Mouse (Mus musculus) liver, embryonic 16.5 days (tissue): Measurements from ENCODE around the gene Cnnm2. TPM values are rescaled to one million over a fixed set of nuclear protein-coding genes. Genes with fewer than 3 reads are reported as not detected.

ENCODE experiments used
- ATAC-seq: fragments of 200-750 bp; cut with Nextera tagmentation; 2 replicates; pipeline ENCODE4 v1.8.0; 2017; ENCODE audit warnings: low read depth, mild to moderate bottlenecking, moderate number of reproducible peaks, moderate library complexity
- H3K27ac ChIP-seq: fragments of 300-500 bp; sonication (generic); 2 replicates; pipeline ENCODE4 v1.5.1; 2014; ENCODE audit warnings: mild to moderate bottlenecking, low read length
- H3K27me3 ChIP-seq: fragments of 300-500 bp; sonication (generic); 2 replicates; pipeline ENCODE4 v1.6.1; 2014; ENCODE audit warnings: low read depth, low read length, mixed read lengths; ENCODE audit not compliant: control insufficient read depth, insufficient read depth
- H3K36me3 ChIP-seq: fragments of 300-500 bp; sonication (generic); 2 replicates; pipeline ENCODE4 v1.6.1; 2014; ENCODE audit warnings: mild to moderate bottlenecking; ENCODE audit not compliant: control insufficient read depth, insufficient read depth
- H3K4me1 ChIP-seq: fragments of 300-500 bp; sonication (generic); 2 replicates; pipeline ENCODE4 v1.6.1; 2014; ENCODE audit warnings: low read depth, low read length, mixed read lengths; ENCODE audit not compliant: control insufficient read depth
- H3K4me2 ChIP-seq: fragments of 300-500 bp; sonication (generic); 2 replicates; pipeline ENCODE4 v1.6.1; 2014; ENCODE audit warnings: low read depth, low read length, mixed read lengths
- H3K4me3 ChIP-seq: fragments of 300-500 bp; sonication (generic); 2 replicates; pipeline ENCODE4 v1.5.1; 2014; ENCODE audit warnings: low read depth, mild to moderate bottlenecking, low read length
- H3K9ac ChIP-seq: fragments of 300-500 bp; sonication (generic); 2 replicates; pipeline ENCODE4 v1.6.1; 2014; ENCODE audit warnings: low read depth, low read length
- H3K9me3 ChIP-seq: fragments of 300-500 bp; sonication (generic); replicated peaks from 2 replicates; pipeline ENCODE4 v1.6.1; 2016; ENCODE audit warnings: low read length; ENCODE audit not compliant: control insufficient read depth
- WGBS: fragments of 180-500 bp; shearing (Covaris S2); extraction: QIAGEN DNeasy Blood & Tissue Kit; methylation state at CpG from one replicate; pipeline ENCODE4 v1.1.7; 2014; ENCODE audit not compliant: insufficient replicate concordance; 5-methylcytosine and 5-hydroxymethylcytosine counted together
- polyA plus RNA-seq: library from polyadenylated mRNA; unstranded; fragments of >200 nt; fragmentation: Nextera tagmentation; extraction: Ambion mirVana; gene quantifications from 2 replicates; pipeline ENCODE4 v1.2.1, GENCODE M21; 2015

Gene Cnnm2
- polyA plus RNA-seq, 1 experiment from 2014 or later = 1.4 TPM

DNA sequence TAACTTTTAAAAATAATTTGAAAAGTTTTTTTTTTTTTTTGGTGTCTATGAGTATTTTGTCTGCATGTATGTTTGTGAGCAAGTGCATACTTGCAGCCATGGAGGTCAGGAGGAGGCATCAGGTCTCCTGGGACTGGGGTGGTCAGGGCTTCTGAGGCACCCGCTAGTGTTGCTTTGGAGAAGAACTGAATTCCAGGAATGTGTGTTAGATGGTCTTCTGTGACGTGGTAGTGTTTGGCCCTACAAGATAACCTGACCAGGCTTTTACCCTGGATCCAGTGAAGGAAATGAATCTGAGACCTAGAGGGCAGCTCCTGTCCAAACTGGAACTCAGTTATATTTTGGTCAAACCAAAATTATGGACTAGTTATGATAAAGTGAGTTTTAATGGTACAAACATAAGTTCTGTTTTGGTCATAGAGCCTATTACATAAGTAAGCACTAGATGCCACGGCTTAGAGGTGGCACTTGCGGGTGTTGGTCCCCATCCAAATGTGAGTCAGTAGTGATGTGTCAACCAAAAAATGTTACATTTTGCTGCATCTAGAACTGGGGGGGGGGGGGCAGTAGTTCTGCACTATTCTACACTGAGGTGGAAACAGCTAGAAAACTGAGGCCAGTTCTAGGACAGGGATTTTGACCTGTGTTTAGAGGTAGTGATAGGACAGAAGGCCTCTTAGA lies 38.6 kb downstream of the Cnnm2 start:
- no peak for ATAC-seq
- 71% methylated on average over 4 of the region's 4 CpGs for WGBS
- Histone ChIP-seq H3K4me2 (no peak overlapping the region), H3K27ac (no peak overlapping the region), H3K9ac (no peak overlapping the region), H3K9me3 (no peaks in the 10 kb centered on the region), H3K4me3 (no peak overlapping the region), H3K4me1 (no peaks in the 10 kb centered on the region), H3K36me3 (no peaks in the 10 kb centered on the region), H3K27me3 (no peaks in the 10 kb centered on the region)

DNA sequence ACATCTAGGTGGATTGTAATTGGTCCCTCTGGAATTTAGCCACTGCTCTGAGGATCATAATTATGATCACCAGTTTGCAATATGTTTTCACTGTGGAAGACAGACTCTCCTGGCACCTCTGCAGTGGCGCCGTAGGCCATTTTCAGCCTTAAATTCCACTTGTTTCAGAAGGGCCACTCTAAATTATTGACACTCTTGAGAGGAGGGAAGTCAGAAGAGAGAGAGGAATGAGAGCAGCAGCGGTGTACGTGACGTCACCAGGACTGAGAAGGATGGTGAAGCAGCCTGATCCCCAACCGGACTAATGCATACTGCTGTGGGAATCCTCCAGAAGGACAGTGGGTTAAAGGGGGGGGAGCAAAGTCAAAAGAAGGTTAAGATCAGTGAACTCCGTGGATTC lies 40.1 kb downstream of the Cnnm2 start:
- no peak for ATAC-seq
- Histone ChIP-seq H3K4me2 (no peak overlapping the region), H3K36me3 (no peaks in the 10 kb centered on the region), H3K9ac (no peak overlapping the region), H3K27ac (no peak overlapping the region), H3K4me1 (peaks cover 4% of the 10 kb centered on the region; the same call in 1 of the 2 replicates), H3K4me3 (no peak overlapping the region), H3K27me3 (no peaks in the 10 kb centered on the region), H3K9me3 (no peaks in the 10 kb centered on the region)
- 84% methylated on average over 7 of the region's 7 CpGs for WGBS

DNA sequence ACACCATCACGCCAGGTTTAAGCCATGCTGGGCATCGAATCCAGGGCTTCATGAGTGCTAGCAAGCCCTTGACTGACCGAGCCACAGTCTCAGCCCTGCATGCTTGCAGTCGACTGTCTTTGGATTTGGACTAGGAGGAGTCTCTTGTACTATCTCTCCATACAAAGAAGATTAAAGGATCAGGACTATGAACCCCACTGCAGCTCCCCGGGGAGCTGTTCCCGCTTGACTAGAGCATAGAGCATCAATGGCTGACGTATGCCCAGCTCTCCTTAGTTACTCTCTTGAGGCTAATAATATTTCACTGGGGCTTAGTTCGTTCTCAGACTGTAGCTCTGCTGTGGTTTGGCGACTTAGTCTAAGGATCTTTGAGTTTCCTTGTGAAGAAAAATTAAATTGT lies 40.9 kb downstream of the Cnnm2 start:
- H3K36me3 ChIP-seq = no peaks in the 10 kb centered on the region
- H3K9me3 ChIP-seq = no peaks in the 10 kb centered on the region
- no peak overlapping the region for H3K27ac ChIP-seq
- WGBS = 73% methylated on average over 9 of the region's 9 CpGs
- ATAC-seq = no peak
- H3K9ac ChIP-seq = no peak overlapping the region
- no peak overlapping the region for H3K4me3 ChIP-seq
- peaks cover 4% of the 10 kb centered on the region; the same call in 1 of the 2 replicates for H3K4me1 ChIP-seq
- H3K27me3 ChIP-seq = no peaks in the 10 kb centered on the region
- H3K4me2 ChIP-seq = no peak overlapping the region

DNA sequence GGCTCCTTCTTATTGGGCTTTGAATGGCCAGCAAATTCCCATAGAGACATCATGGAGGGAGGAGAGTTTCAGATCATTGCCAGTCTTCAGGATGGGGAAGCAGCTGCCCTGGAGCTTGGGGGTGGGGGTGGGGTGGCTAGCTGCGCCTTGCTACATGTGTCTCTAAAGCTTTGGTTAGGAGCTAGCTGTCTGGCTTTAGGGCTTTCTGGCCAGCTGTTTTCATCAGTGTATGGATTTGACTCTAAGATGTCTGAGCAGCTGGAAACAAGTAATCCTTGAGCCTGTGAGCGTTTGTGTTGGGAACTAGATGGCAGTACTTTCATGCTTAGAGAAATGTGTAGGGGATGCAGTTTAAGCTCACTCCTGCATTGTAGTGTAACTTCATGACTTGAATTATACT lies 42.3 kb downstream of the Cnnm2 start:
- no peaks in the 10 kb centered on the region for H3K9me3 ChIP-seq
- H3K36me3 ChIP-seq = no peaks in the 10 kb centered on the region
- peaks cover 4% of the 10 kb centered on the region; the same call in 1 of the 2 replicates for H3K4me1 ChIP-seq
- no peak overlapping the region for H3K27ac ChIP-seq
- no peak overlapping the region for H3K4me2 ChIP-seq
- ATAC-seq = no peak
- no peak overlapping the region for H3K4me3 ChIP-seq
- no peak overlapping the region for H3K9ac ChIP-seq
- no peaks in the 10 kb centered on the region for H3K27me3 ChIP-seq
- 72% methylated on average over 2 of the region's 2 CpGs for WGBS

DNA sequence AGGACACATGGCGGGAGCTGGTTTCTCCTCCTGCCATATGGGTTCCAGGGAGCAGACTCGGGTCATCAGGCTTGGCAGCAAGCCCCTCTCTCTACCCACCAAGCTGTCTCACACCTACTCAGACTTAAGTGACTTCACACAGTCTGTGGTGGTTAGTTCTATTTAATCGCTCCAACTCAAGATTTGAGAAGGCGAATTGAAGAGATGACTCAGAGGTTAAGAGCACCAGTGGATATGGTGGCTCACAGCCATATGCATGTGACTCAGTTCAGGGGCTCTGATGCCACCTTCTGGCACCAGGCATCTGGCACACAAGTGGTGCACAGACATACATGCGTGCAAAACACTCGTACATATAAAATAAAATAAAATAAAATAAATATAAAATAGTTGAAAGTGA lies 43.4 kb downstream of the Cnnm2 start:
- Histone ChIP-seq H3K4me1 (peaks cover 4% of the 10 kb centered on the region; the same call in 1 of the 2 replicates), H3K4me2 (no peak overlapping the region), H3K9me3 (no peaks in the 10 kb centered on the region), H3K4me3 (no peak overlapping the region), H3K27me3 (no peaks in the 10 kb centered on the region), H3K9ac (no peak overlapping the region), H3K36me3 (no peaks in the 10 kb centered on the region), H3K27ac (no peak overlapping the region)
- no peak for ATAC-seq
- 74% methylated on average over 6 of the region's 6 CpGs for WGBS

DNA sequence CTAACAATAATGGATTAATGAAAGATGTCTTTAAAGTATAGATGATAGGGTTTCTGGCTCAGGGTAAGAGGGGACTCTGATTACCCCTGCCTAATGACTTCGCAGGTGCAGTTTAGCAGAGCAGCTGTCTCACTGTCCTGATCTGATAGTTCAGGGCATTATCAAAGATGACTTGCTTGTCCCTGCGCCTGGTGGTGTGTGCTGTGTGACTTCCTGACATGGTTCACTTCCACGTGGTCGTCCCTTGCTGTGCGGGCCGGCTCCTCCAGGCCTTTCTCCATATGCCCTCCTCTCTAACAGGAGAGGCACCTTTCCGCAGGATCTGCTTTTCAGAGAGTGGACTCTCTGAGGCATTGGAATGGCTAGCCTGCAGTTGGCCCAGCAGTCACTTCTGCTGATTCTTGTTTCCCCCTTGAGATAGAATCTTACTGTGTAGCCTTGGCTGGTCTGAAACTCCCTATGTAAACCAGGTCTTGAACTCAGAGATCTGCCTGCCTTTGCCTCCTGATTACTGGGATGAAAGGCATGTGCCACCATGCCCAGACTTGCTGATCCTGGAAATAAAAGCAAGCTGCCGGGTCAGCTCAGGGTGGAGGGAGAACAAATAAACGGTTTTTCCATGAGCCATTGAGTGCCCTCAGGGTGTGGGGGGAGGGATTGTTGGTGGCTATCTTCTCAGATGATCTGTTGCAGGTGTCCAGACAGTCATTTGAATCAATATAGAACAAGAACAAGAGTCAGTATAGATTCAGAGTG lies 44.7 kb downstream of the Cnnm2 start:
- no peaks in the 10 kb centered on the region for H3K27me3 ChIP-seq
- no peak overlapping the region for H3K27ac ChIP-seq
- no peak overlapping the region for H3K4me2 ChIP-seq
- peak; percentile 39; the same call in 1 of the 2 replicates for ATAC-seq
- no peak overlapping the region for H3K9ac ChIP-seq
- H3K9me3 ChIP-seq = no peaks in the 10 kb centered on the region
- peaks cover 4% of the 10 kb centered on the region; the same call in 1 of the 2 replicates for H3K4me1 ChIP-seq
- H3K36me3 ChIP-seq = no peaks in the 10 kb centered on the region
- WGBS = 39% methylated on average over 9 of the region's 9 CpGs
- no peak overlapping the region for H3K4me3 ChIP-seq

DNA sequence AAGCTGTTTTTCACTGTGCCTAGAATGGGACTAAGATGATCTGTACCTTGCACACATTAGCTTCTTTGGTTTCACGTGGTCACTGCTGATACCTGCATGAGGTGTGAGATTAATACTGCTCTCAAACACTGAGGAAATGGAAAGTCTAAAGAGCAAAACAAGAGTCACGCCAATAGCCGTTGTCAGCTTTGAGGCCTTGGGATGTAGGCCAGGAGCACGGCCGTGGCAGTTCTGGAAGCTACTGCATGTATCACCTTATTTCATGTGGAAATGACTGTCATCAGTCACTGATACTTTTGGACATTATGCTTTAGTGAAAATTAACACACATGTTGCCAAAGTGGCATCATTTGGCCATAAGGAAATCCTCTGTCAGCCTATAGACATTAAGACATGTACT lies 46.9 kb downstream of the Cnnm2 start:
- no peak for ATAC-seq
- WGBS = 80% methylated on average over 5 of the region's 5 CpGs
- Histone ChIP-seq H3K36me3 (no peaks in the 10 kb centered on the region), H3K4me3 (no peak overlapping the region), H3K9ac (no peak overlapping the region), H3K4me2 (no peak overlapping the region), H3K4me1 (peaks cover 4% of the 10 kb centered on the region; the same call in 1 of the 2 replicates), H3K9me3 (no peaks in the 10 kb centered on the region), H3K27ac (no peak overlapping the region), H3K27me3 (no peaks in the 10 kb centered on the region)

DNA sequence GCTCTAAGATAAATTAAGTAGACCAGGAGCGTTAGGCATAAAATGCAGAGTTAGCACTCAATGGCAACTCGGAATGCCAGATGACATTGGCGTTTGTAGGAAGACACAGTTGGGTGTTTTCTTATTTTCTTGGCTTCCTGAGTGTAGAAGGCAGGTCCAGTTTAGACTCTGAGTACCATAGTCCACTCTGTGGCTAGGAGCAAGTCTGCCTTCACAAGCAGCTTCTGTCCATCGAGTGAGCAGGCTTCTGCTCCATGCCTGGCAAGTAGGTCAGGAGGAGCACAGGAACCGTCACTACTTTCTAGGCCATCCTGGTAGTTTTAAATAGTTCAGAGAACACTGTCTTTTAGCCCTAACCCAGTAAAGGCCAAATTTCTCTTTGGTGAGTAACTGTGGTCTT lies 47.6 kb downstream of the Cnnm2 start:
- H3K4me1 ChIP-seq = peaks cover 4% of the 10 kb centered on the region; the same call in 1 of the 2 replicates
- no peak for ATAC-seq
- H3K4me2 ChIP-seq = no peak overlapping the region
- WGBS = 77% methylated on average over 5 of the region's 5 CpGs
- no peaks in the 10 kb centered on the region for H3K9me3 ChIP-seq
- no peak overlapping the region for H3K9ac ChIP-seq
- no peaks in the 10 kb centered on the region for H3K27me3 ChIP-seq
- no peak overlapping the region for H3K27ac ChIP-seq
- no peaks in the 10 kb centered on the region for H3K36me3 ChIP-seq
- H3K4me3 ChIP-seq = no peak overlapping the region

DNA sequence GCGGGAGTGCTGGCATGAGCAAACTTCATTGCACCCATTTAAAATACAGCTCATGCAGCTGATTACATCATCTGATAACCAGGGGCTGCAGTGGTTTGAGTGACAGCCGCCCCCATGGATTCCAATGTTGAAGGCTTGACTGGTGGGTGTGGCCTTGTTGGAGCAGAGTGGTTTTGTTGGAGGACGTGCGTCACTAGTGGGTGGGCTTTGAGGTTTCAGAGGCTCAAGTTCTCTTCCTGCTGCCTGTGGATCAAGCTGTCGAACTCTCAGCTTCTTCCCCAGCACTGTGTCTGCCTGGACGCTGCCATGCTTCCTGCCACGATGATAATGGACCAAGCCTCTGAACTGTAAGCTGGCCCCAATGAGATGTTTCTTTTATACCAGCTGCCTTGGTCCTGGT lies 57.9 kb downstream of the Cnnm2 start:
- 28% methylated on average over 7 of the region's 7 CpGs for WGBS
- Histone ChIP-seq H3K27me3 (no peaks in the 10 kb centered on the region), H3K4me3 (no peak overlapping the region), H3K4me1 (no peaks in the 10 kb centered on the region), H3K36me3 (no peaks in the 10 kb centered on the region), H3K9ac (no peak overlapping the region), H3K4me2 (no peak overlapping the region), H3K27ac (no peak overlapping the region), H3K9me3 (no peaks in the 10 kb centered on the region)
- no peak for ATAC-seq
